Mouse (Mus musculus) neutrophil, adult 83 days (primary cell): ENCODE results near the gene Rad23a. TPM values are rescaled to one million over a fixed set of nuclear protein-coding genes. Genes with fewer than 3 reads are reported as not detected.

Experiments used
- total RNA-seq, 2 experiments: library from RNA; stranded (reverse); gene quantifications; one replicate each; pipeline ENCODE4 v1.2.4; 2023

Rad23a gene
- total RNA-seq = 10 to 100 TPM; 45.1 to 61.6 TPM

DNA sequence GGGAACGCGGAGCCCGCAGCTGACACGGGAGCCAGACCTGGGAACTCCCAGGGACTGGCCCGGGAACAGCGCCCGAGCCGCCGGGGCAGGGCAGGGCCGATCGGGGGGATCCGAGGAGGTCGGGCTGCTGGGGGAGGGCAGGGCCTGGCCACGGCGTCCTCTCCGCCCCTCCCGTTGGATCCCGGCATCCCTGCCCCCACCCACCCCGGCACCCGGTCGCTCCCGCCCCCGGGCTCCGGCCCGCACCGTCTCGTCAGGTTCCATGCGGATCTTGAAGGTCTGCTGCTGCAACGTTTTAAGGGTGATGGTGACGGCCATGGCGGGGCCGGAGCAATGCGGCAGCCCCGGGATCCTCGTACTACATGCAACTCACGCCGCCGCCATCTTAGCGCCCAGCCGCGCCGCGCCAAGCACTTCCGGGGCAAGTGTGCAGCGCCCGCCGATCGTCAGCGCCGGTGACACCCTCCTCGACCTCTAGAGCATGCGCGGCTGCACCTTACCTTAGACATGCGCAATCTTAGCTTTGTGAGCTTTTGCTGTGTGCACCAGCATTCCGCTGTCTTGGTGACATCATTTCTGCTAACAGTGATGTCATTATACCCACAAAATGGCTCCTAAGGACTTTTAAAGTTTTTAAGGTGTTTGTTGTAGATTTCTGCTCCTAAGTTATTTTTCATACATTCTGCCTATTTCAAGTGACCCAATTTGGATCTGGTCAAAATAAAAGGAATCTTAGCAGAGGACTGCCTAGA is at the start of gene Rad23a:
Gene Rad23a (minus strand): TSS at position 418 of the 752 bp plus-strand sequence.

DNA sequence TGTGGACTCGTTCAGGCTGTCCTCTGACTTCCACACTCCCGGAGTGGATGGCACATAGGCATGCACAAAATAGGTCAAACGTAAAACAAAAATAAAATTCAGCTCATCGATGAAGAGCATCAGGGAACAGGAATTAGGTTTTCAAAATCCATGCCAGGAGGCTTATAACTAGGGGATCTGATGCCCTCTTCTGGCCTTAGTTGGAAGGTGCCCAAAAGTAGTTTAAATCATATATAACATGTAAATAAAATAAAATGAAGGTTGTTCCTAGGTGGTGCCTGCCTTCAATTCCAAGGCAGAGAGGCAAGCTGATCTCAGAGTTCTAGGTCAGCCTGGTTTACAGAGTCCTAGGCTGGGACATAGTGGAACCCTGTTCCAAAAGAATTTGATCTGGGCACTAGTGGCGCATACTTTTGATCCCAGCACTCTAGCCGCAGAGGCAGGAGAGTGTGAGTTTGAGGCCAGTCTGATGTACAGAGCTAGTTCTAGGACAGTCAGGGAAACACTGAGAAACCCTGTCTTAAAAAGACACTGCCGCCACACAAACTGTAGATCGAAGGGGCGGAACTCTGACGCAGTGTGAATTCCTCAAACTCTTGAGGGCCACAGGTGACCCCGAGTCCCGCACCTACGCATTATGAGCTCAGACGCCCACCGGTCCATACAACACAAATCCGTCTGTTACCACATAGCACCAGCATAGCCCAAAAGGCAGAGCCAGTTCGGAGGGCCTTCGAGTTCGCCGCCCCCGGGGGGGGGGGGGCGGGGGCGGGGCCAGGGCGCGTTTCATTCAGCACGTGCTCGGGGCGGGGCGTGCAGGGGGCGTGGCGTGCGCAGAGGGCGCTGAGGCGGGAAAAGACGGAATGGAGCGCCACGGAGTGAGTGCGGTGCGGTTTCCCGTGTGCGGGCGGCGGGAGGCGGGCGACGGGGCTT is 31.2 kb upstream of the Rad23a start, which contains the start of gene Syce2:
Gene Syce2 (plus strand): TSS at position 736 of the 933 bp plus-strand sequence.

DNA sequence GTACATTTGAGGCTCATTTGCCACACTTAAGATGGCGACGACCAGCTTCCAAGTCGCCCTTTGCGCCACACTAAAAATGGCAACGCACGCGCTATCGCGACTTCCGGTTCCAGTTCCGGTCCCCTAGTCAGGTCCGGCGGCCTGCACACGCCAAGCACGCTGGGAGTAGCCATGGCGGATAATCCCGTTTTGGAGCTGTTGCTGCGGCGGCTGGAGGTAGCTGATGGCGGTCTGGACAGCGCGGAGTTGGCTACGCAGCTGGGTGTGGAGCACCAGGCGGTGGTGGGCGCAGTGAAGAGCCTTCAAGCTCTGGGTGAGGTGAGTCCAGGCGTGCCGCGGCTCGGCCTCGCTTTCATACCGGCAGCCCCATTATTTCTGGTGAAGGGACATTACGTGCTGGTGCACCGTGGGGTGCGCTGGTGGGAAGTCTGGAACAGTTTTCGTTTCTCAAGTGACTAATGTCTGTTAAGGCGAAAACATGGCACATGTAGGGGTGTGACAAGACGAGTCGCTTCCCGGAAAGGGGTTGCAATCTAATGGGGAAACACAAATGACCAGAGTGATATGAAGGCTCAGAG is 16.5 kb upstream of the Rad23a start, which contains the start of gene Farsa:
Gene Farsa (plus strand): TSS at position 126 of the 578 bp plus-strand sequence.

DNA sequence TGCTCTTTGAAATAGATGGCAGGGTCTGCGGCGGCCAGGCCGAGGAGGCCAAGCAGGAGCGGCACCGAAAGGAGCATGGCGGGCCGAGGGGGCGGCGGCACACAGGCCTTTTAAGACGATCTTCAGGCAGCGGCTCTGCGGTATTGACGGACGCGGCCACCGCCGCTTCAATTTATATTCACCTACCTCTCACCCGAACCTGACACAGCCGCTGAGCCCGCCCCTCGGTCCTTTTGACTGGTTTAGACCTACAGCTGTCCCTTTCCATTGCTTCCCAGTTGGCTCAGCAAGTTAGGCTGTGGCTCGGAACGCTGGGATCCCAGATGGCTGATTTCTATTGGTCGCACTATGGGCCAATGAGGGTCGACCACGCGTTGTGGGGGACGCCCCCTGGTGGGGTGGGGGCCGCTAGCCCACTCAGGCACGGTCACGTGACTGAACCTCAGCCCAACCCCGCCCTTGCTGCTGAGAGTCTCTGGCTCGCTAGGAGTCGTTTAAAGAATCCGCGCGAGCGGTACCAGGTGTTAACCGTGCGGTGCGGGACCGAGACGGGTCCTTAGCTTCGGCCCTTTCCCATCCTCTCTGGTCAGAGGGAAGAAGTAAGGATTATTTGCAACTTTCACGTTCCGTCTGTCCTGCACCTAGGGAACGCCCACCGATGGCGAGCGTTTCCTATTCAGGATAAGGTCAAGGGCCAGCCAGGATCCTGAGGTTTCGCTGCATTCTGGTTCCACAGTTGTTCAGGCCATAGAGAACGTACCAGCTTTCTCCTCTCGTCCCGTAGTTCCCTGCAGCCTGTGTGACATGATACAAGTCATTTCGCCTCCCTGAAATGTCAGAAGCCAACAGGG is 6.5 kb upstream of the Rad23a start, which contains the start of gene Calr:
Gene Calr (minus strand): TSS at position 213 of the 851 bp plus-strand sequence.

DNA sequence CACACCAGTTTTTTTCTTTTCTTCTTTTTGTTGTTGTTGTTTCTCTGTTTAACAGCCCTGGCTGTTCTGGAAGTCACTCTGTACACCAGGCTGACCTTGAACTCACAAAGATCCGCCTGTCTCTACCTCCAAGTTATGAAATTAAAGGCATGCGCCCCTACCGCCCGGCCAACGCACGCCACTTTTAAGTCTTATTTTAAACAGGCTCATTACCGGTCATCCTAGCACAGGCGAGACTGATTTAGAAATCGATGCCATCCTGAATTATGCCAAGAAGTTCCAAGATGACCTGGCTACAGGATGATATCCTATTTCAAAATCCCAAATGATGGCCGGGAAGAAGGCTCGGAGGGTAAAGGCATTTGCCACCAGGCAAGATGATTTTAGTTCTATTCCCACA is 9.0 kb downstream of the Rad23a start, which contains the start of gene Gadd45gip1:
Gene Gadd45gip1 (plus strand): TSS at position 33 of the 400 bp plus-strand sequence.

DNA sequence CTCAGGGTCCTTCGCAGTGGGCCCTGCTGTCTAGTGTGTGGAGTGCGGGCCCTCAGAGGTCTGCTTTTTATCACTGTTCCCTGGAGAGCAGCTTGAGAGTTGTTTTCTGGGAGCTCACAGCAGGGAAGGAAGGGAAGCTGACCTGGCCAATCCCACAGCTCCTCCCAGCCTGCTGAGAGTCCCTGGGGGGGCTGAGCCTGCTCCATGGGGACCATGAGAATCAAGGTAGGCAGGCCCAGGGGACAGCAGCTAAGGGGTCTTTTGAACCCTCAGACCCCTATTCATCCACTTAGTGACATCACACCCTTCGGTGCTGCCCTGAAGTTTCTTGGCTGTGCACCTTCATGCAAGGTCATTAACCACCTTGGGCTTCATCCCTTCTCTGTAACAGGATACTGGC is 17.7 kb downstream of the Rad23a start, which contains the start of gene Dand5:
Gene Dand5 (minus strand): TSS at position 101 of the 400 bp plus-strand sequence.

DNA sequence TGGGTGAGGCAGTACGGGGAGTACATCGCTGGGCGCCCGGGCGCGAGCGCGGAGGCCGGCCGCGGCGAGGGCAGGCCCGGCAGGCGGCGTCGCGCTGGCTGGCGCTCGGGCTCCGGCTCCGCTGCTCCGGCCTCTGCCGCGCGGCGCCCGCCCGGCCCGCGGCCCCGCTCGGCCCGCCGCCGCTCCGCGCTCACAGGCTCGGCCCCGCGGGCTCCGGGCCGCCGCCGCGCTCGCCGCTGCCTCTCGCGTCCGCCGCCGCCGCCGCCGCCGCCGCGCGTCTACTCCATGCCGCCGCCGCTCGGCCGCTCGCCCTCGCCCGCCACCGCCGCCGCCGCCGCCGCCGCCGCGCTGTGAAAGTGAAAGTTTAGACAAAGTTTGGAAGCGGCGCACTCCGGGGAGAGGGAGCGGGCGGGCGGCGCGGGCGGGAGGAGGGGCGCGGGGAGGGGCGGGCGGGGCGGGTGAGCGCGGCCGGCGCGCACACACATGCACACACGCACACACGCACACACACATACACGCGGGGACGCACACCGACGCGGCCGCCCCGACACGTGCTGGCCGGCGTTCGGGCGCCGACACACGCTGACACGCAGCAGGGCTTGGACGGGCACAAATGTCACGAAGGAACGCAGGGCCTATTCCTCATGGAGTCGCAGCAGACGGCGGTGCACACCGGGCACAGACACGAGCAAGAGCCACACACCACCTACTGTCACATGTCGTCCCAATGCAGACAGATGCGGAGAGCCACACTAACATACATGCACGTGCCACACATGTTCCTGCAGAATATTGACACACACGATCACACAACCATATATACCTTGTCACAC is 40.2 kb downstream of the Rad23a start, which contains the start of gene Nfix:
Gene Nfix (minus strand): TSS at position 346 of the 833 bp plus-strand sequence.

Other genes with a start within 250 kb of the Rad23a start
- 1,000 to 10,000 TPM in 1 of 2 experiments, 100 to 1,000 TPM in 1; 917 to 1,067 TPM for gene Ier2, start 177.8 kb downstream of the Rad23a start, total RNA-seq
- gene Trmt1, start 154.4 kb downstream of the Rad23a start, total RNA-seq = 10 to 100 TPM; 25.7 to 39.0 TPM
- gene Nacc1, start 152.8 kb downstream of the Rad23a start, total RNA-seq = 10 to 100 TPM; 35.1 to 41.1 TPM
- gene Lyl1, start 139.2 kb downstream of the Rad23a start, total RNA-seq = 100 to 1,000 TPM; 103 to 117 TPM
- 10 to 100 TPM; 10.9 to 11.1 TPM for gene G430095P16Rik, start 117.7 kb downstream of the Rad23a start, total RNA-seq
- gene Nfix, start 40.3 kb downstream of the Rad23a start, total RNA-seq = 10 to 100 TPM; 22.4 to 35.3 TPM
- 1 to 10 TPM; 1.2 to 1.9 TPM for gene Dand5, start 17.8 kb downstream of the Rad23a start, total RNA-seq
- 1 to 10 TPM; 6.7 to 9.4 TPM for gene Gadd45gip1, start 9.1 kb downstream of the Rad23a start, total RNA-seq
- gene Calr, start 6.3 kb upstream of the Rad23a start, total RNA-seq = 100 to 1,000 TPM; 331 to 384 TPM
- gene Farsa, start 16.3 kb upstream of the Rad23a start, total RNA-seq = 10 to 100 TPM; 27.1 to 36.2 TPM
- gene Syce2, start 31.4 kb upstream of the Rad23a start, total RNA-seq = 10 to 100 TPM; 14.8 to 20.6 TPM
- 10 to 100 TPM in 1 of 2 experiments, 1 to 10 TPM in 1; 9.6 to 11.3 TPM for gene Gcdh, start 53.3 kb upstream of the Rad23a start, total RNA-seq
- gene Klf1, start 61.3 kb upstream of the Rad23a start, total RNA-seq = 10 to 100 TPM; 21.1 to 28.8 TPM
- gene Dnase2a, start 67.9 kb upstream of the Rad23a start, total RNA-seq = 10 to 100 TPM; 20.0 to 24.8 TPM
- not detected for gene Mast1, start 96.7 kb upstream of the Rad23a start, total RNA-seq
- not detected for gene Rtbdn, start 106.3 kb upstream of the Rad23a start, total RNA-seq
- not detected for gene Gm49661, start 128.8 kb upstream of the Rad23a start, total RNA-seq
- gene Prdx2, start 128.9 kb upstream of the Rad23a start, total RNA-seq = 100 to 1,000 TPM; 117 to 203 TPM
- 10 to 100 TPM; 35.2 to 37.9 TPM for gene Rnaseh2a, start 129.1 kb upstream of the Rad23a start, total RNA-seq
- gene Junb, start 138.1 kb upstream of the Rad23a start, total RNA-seq = 1,000 to 10,000 TPM; 1,182 to 1,374 TPM
- 1 to 10 TPM in 1 of 2 experiments, under 1 TPM in 1; 0.83 to 1.1 TPM for gene Hook2, start 149.9 kb upstream of the Rad23a start, total RNA-seq
- not detected for gene Best2, start 173.9 kb upstream of the Rad23a start, total RNA-seq
- gene Asna1, start 184.6 kb upstream of the Rad23a start, total RNA-seq = 10 to 100 TPM; 56.3 to 62.0 TPM
- 100 to 1,000 TPM; 154 TPM for gene Trir, start 186.2 kb upstream of the Rad23a start, total RNA-seq
- gene Tnpo2, start 196.2 kb upstream of the Rad23a start, total RNA-seq = 10 to 100 TPM; 34.3 to 53.0 TPM
- 1 to 10 TPM; 4.8 to 6.4 TPM for gene Fbxw9, start 219.4 kb upstream of the Rad23a start, total RNA-seq
- not detected for gene Gm5741, start 227.3 kb upstream of the Rad23a start, total RNA-seq
- 10 to 100 TPM; 35.8 to 38.4 TPM for gene Dhps, start 231.1 kb upstream of the Rad23a start, total RNA-seq
- 10 to 100 TPM; 36.7 TPM for gene Wdr83os, start 240.1 kb upstream of the Rad23a start, total RNA-seq
- 10 to 100 TPM; 12.1 to 19.5 TPM for gene Wdr83, start 240.6 kb upstream of the Rad23a start, total RNA-seq
- 100 to 1,000 TPM; 291 to 306 TPM for gene Man2b1, start 242.6 kb upstream of the Rad23a start, total RNA-seq